Mouse (Mus musculus): ENCODE data around the gene Nfyc.

Nfyc gene

DNA sequence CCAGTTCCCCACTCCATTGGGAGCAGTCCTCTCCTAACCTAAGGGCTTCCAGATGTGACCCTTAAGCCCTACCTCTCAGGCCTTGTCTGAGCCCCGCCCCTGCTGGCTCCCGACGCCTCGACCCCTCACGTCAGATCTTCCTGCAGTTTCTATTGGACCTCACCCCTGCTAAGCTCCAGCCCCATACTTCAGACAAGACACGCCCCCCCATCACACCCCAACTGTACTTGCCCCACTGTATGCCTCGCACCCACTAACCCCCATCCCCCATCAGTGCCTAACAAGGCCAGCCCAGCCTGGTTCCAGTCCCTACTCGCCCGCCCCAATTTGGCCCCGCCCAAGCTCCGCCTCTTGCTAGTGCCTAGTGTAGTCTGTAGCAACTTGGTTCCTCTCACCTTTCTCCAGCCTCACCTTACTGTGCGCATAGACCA is 115.2 kb downstream of the Nfyc start:
- no peak for DNase-seq (ENCODE audit: low spot score in 2 of 2)

DNA sequence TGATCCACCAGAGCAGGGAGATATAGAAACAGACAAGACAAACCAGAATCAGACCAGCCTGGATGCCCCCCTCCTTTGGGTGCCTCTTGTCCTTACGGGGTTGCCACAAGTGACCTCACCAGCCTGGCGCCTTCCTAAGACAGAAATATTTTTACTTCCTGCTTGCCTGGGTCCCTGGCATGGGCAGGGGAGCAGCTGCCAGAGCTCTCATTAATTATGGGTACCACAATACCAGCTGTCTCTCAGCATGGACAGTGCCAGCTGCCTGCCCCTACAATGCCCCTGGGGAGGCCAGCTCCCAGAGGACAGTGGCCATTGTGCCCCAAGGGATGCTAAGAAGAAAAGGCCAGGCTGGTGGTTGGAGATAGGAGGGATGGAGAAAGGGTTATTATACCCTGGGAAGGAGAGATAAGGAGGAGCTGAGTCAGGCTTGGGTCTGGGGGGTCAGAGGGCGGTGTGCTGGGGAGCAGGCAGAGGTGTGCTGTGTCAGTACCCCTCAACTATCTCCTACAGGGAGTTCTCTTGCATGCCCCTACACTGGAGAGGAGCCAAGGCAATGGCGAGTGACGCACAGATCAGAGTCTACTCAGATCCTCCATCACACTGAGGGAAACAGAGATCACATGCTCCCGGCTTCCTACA is 117.4 kb downstream of the Nfyc start:
- peak in 1 of 2 experiments; percentile 37 for DNase-seq (ENCODE audit: low spot score in 2 of 2)

DNA sequence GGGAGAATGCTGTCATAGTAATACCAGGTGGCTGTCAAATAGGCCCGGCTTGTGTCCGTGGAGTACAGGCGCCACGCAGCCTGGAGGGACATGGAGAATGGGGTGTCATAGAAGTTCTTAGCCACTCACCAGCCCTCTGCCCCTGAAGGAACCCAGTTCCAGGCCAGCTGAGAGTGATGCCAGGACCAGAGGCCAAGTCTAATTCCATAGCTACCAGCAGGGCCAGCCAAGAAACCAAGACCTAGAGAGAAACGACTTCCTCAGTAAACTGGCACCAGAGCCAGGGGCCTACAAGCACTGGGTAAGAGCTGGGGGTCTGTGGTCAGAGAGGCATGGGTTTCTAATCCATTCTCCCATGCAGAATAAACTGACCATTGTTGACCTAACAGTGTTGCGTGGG is 118.4 kb downstream of the Nfyc start:
- DNase-seq (ENCODE audit: low spot score in 2 of 2) = no peak

DNA sequence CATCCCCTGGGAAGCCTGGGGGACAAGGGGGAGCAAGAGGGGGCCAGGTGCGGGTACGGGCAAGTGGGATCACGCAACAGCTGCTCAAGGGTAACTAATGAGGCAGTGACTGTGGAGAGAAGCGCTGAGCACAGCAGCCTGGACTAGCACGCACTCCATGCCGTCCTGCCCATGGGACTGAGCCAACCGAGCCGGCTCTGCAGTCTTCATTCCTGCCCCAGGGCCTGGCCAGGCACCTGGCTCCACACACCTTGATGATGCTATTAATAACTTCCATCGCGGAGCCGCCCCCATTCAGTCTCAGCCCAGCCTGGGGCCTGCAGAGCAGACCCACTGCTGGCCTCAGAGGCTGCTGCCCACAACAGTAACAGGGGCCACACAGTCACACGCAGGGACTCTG is 119.1 kb downstream of the Nfyc start:
- DNase-seq (ENCODE audit: low spot score in 2 of 2) = no peak
